Mouse (Mus musculus): ENCODE measurements at regions not wholly inside any gene's neighbourhood (a gene's known extent, or its start where the extent isn't known, plus 50 kb on each side); places are given as distances from the start of the nearest gene placed in this dataset.

- intact Hi-C loops (cut with DNase I), result no loop called here
Measured at GRCm38 (mm10) chr9:122437464-122437863, 86.1 kb downstream of the Abhd5 start.

GRCm38 (mm10) chr9:122446387-122447105 lies 95.1 kb downstream of the Abhd5 start:
- intact Hi-C loops (cut with DNase I), result no loop called here
- DNase-seq (ENCODE audit: low spot score in 2 of 2), result no peak

More at GRCm38 (mm10) chr9:122437464-122437863, 86.1 kb downstream of the Abhd5 start:
- DNase-seq (ENCODE audit: low spot score in 2 of 2), result no peak

- no peak for DNase-seq (ENCODE audit: low spot score in 2 of 2)
- intact Hi-C loops (cut with DNase I), result no loop called here
Measured at GRCm38 (mm10) chr9:122447568-122447967, 96.2 kb downstream of the Abhd5 start.

DNA sequence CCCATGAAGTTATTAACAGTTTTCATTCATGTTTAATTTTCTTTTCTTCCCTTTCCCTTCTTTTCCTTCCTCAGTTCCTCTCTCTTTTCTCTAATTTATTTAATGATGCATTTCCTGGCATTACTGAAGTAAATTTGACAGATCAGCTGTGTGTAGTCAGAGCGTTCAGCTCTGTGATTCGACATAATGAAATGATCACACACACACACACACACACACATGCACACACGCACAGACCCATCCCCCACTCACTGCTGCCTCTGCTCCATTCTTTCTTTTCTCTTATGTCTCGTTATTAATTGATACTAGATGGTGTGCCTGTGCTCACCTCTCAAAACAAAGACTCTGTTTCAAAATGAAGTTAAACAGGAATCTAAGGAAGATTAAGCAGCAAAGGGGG lies 96.9 kb downstream of the Abhd5 start:
- DNase-seq (ENCODE audit: low spot score in 2 of 2), result no peak
- intact Hi-C loops (cut with DNase I), result no loop called here

DNA sequence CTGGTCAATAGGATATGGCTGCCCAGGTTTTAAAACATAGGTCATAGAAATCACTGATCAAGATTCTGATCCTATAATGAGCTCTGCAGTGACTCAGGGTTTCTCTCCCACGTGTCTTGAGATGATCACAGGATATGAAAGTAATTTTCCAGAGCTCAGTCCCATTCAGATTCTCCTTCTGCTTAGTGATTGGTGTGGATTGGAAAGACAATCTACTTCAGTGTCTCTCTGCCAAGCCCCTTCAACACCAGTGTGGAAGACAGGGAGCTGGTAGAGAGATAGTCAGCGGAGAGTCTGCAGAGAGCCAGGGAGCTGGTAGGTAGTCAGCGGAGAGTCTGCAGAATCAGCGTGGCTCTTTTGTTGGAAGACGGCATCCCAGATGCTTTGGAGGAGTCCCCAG lies 99.1 kb downstream of the Abhd5 start:
- DNase-seq (ENCODE audit: low spot score in 2 of 2), result no peak
- intact Hi-C loops (cut with DNase I), result no loop called here

GRCm38 (mm10) chr9:122455301-122455700 lies 103.9 kb downstream of the Abhd5 start:
- peak; percentile 40 to 46 for DNase-seq (ENCODE audit: low spot score in 2 of 2)
- intact Hi-C loops (cut with DNase I), result no loop called here

GRCm38 (mm10) chr9:122455779-122456178 lies 104.4 kb downstream of the Abhd5 start:
- intact Hi-C loops (cut with DNase I), result no loop called here
- DNase-seq (ENCODE audit: low spot score in 2 of 2), result peak in 1 of 2 experiments; percentile 27

DNA sequence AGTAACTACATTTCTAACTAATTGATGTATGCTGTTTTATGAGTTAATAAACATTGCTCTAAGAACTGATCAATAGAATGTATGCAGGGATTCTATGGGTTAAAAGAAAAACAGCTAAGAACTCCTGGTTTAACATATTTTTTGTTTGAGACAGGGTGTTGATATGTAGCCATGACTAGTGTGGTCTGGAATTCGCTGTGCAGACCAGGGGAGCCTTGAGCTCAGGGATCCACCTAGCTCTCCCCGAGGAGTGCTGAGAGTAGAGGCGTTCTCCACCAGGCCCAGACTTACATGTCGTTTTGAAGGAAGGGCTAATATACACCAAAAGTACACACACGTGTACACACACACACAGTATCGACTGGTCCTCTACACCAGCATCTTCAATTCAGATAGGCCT lies 108.1 kb downstream of the Abhd5 start:
- DNase-seq (ENCODE audit: low spot score in 2 of 2), result no peak

GRCm38 (mm10) chr9:122471539-122471938 lies 120.1 kb downstream of the Abhd5 start:
- intact Hi-C loops (cut with DNase I), result no loop called here
- DNase-seq (ENCODE audit: low spot score in 2 of 2), result no peak

More for the DNA sequence above, 108.1 kb downstream of the Abhd5 start:
- intact Hi-C loops (cut with DNase I), result no loop called here

GRCm38 (mm10) chr9:122476356-122476755 lies 124.9 kb downstream of the Abhd5 start:
- intact Hi-C loops (cut with DNase I), result no loop called here
- peak in 1 of 2 experiments; percentile 32 for DNase-seq (ENCODE audit: low spot score in 2 of 2)

DNA sequence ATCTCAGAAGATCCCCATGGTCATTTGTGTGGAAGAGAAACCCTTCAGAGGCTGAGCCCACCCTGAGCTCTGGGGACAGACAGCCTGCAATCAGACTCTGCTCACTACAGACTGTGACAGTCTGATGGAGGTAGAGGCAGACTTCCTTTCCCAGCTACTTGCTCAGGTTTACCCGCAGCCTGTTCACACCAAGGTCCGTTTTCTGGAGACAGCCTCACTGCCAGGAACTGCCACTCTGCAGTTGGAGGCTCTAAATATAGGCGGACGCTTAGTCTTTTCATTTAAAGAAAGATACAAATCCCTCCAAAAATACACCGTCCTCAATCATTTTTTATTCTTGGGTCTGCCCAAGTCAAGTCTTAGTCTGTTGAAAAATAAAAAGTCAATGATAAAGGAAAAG lies 135.6 kb downstream of the Abhd5 start:
- no peak for DNase-seq (ENCODE audit: low spot score in 2 of 2)
- intact Hi-C loops (cut with DNase I), result no loop called here

- intact Hi-C loops (cut with DNase I), result no loop called here
- DNase-seq (ENCODE audit: low spot score in 2 of 2), result no peak
Measured at GRCm38 (mm10) chr9:122494691-122495090, 143.3 kb downstream of the Abhd5 start.

GRCm38 (mm10) chr9:122496482-122496985 lies 145.1 kb downstream of the Abhd5 start:
- intact Hi-C loops (cut with DNase I), result no loop called here
- DNase-seq (ENCODE audit: low spot score in 2 of 2), result no peak

DNA sequence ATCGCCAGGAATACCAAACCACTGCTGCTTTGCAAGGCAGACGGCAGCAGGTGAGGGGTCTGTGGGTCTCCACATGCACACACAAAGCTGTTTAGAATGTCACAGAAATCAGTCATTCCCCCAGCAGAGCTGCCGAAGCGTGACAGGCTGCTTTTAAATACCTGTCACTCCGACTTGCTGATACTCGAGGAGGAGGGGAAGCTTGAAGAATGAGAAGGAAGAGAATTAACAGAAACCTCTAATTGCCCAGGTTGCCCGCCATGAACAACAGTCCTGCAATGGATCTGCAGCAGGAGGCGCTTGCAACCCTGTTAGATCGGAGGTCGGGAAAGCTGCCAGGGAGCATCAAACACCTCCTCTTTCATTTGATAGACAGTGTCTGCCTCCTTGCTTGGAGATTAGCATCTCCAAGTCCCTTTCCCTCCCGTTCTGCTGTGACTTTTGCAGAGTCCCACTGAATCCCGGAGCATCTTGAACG lies 150.5 kb downstream of the Abhd5 start:
- DNase-seq (ENCODE audit: low spot score in 2 of 2), result no peak
- intact Hi-C loops (cut with DNase I), result no loop called here

DNA sequence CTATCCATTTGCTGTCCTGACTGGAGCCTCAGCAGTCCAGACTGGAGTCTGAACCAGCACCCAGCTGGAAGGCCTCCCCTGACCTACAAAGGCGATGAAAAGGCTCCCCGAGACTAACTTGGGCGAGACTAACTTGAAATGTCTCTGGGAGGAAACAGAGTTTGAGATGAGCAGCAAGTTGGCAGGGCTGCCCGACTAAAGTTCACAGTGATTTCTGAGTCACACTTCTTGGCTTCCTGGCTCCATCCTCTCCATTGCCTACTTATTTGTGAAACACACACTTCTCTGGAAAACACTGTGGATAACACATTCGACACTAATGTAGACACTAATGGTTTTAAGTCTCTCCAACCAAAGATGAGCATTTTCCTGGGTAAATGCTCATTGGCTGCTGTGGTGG lies 170.2 kb downstream of the Abhd5 start:
- intact Hi-C loops (cut with DNase I), result no loop called here
- no peak for DNase-seq (ENCODE audit: low spot score in 2 of 2)

DNA sequence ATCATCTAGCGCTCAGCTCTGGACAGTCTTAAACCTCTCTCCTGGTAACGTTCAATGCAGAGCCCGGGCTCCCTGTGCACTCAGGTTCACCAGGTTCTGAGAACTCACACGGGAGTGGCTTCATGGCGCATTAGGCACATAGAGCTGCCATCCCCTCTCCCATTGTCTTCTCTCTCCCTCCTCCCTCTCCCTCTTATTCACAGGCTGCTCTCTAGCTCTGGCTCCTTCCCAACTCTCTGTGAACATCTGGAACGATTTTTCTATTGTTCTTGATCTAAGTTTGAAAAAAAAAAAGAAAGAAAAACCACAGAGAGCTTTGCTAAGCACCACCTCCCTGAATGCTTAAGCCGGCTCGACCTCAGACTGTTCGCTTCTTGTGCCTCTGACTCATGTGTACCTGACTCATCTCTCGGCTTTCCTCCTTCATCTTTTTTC lies 174.2 kb downstream of the Abhd5 start:
- DNase-seq (ENCODE audit: low spot score in 2 of 2), result no peak
- intact Hi-C loops (cut with DNase I), result no loop called here

DNA sequence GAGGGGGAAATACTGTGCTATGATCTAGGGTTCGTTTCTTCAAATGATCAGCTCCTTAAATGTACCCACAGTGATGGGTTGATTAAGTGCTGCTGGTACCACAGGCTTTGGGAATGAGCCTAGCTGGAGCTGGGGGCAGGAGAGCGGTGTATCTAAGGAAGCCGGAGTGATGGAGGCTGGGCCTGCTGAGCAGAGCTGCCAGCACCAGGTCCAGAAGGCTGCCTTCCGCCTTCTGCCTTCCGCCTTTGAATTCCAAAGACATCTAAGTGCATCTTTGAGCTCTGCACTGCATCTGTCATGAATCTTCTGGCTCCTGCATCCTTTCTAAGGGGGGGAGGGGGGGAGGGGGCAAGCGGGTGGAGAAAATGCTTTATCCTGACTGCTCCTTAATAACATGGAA lies 176.9 kb downstream of the Abhd5 start:
- no peak for DNase-seq (ENCODE audit: low spot score in 2 of 2)
- intact Hi-C loops (cut with DNase I), result no loop called here

DNA sequence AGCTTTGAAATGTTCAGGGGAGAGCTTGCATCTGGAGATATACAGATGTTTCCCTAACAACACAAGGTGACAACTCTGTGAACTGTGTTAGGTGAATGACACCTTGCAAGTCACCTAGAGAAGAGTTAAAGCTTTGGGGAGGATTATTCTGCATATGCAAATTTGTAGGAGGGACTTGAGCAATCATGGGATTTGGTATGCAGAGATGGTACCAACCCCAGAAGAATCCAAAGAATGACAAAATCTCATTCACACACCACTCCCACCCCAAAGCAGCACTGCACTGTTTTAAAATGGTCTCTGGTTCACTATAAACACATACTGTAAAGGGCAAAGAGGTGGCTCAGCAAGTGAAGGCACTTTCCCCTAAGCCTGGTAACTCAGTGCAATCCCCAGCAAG lies 178.3 kb downstream of the Abhd5 start:
- DNase-seq (ENCODE audit: low spot score in 2 of 2), result no peak
- intact Hi-C loops (cut with DNase I), result no loop called here

- DNase-seq (ENCODE audit: low spot score in 2 of 2), result no peak
Measured at GRCm38 (mm10) chr9:122531806-122532205, 180.4 kb downstream of the Abhd5 start.

DNA sequence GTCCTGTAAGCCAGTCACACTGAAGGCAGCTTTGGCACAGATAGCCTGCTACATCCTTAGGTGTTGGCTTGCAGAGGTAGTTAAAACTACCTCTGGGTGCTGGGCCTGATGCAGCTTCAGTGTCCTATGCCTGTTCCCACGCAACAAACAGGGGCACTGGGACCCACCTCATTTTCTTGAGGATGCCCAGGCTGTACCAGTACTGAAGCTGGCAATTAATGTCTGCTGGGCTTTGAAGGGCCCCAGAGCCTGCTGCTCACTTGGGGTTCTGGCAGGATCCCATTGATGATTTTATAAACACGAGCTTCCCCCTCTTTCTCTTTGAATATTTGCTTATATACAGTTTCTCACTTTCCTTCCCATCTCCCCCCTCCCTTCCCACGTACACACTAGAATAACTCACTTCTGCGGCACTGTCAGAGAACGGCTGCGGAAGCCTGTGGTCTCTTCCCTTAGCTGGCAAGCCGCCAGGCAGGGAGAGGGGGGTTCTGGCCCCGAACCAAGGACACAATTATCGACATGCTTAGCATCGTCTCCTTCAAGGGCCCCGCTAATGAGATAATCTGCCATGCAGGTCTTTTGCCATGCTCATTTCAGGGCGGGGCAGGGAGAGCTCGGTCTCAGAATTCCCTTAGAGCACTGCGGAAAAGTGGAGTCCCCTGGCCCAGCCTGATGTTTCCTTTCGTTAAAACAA lies 182.9 kb downstream of the Abhd5 start:
- DNase-seq (ENCODE audit: low spot score in 2 of 2), result peak; percentile 59 to 61
- intact Hi-C loops (cut with DNase I), result no loop called here

More at GRCm38 (mm10) chr9:122531806-122532205, 180.4 kb downstream of the Abhd5 start:
- intact Hi-C loops (cut with DNase I), result no loop called here

DNA sequence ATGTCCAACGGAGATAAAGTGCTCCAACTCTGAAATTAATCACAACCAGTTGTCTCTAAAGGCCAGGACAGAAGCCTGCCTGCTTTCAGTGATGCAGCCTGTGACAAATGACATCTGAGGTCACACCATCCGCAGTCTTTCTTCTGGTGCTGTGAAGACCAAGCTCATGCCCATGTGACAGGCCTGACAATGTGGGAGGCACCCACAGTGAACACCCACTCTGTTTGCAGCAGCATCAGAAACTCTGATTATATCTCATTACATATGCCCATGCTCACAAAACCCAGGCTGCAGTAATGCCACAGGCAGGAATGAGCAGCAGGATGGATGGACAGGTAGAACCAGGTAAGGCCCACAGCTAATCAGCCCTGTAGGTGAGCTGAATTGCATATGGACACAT lies 183.6 kb downstream of the Abhd5 start:
- DNase-seq (ENCODE audit: low spot score in 2 of 2), result no peak
- intact Hi-C loops (cut with DNase I), result no loop called here

All from left cerebral cortex, postnatal 36 days (tissue).